Mouse (Mus musculus): Measurements from ENCODE around the gene Klf16. TPM values are rescaled to one million over a fixed set of nuclear protein-coding genes. Genes with fewer than 3 reads are reported as not detected.

Gene Klf16
- polyA plus RNA-seq, 1 experiment from 2014 or later: 9.9 TPM

- Histone ChIP-seq H3K27ac (no peak overlapping the region), H3K4me3 (no peak overlapping the region), H3K9ac (no peak overlapping the region), H3K4me2 (no peak overlapping the region), H3K9me3 (0 out of 2 replicates have a peak, but pooled peaks cover 2% of the 10 kb centered on the region), H3K4me1 (no peaks in the 10 kb centered on the region), H3K36me3 (no peaks in the 10 kb centered on the region), H3K27me3 (no peaks in the 10 kb centered on the region)
- ATAC-seq (ENCODE audit: insufficient number of reproducible peaks, low FRiP score, low TSS enrichment, low read depth): no peak
- WGBS: 93% methylated on average over 7 of the region's 7 CpGs
Observed at GRCm38 (mm10) chr10:80523299-80523698, 53.8 kb downstream of the Klf16 start.

GRCm38 (mm10) chr10:80519287-80519686 lies 57.8 kb downstream of the Klf16 start:
- H3K9me3 ChIP-seq: 0 out of 2 replicates have a peak, but pooled peaks cover 2% of the 10 kb centered on the region
- H3K36me3 ChIP-seq: no peaks in the 10 kb centered on the region
- no peak for ATAC-seq (ENCODE audit: insufficient number of reproducible peaks, low FRiP score, low TSS enrichment, low read depth)
- H3K27me3 ChIP-seq: peaks cover 24% of the 10 kb centered on the region
- H3K4me1 ChIP-seq: peaks cover under 1% of the 10 kb centered on the region; the same call in 1 of the 2 replicates
- 83% methylated on average over 2 of the region's 2 CpGs for WGBS
- H3K4me3 ChIP-seq: no peak overlapping the region
- H3K9ac ChIP-seq: no peak overlapping the region
- no peak overlapping the region for H3K4me2 ChIP-seq
- H3K27ac ChIP-seq: no peak overlapping the region

Small RNA genes within 50 kb of the gene (microRNA-seq; reads per million reads assigned to microRNA genes)
- gene Mir6912: not detected

Other genes with a start within 250 kb of the Klf16 start
- gene Pcsk4, start 247.8 kb downstream of the Klf16 start, polyA plus RNA-seq (2015; fragmentation: Nextera tagmentation; extraction: Ambion mirVana): 4.3 and 5.0 TPM in 2 replicates
- gene Reep6, start 247.4 kb downstream of the Klf16 start, polyA plus RNA-seq (2015; fragmentation: Nextera tagmentation; extraction: Ambion mirVana): 13.8 and 16.1 TPM in 2 replicates
- 11.9 and 13.8 TPM in 2 replicates for gene Adamtsl5, start 228.9 kb downstream of the Klf16 start, polyA plus RNA-seq (2015; fragmentation: Nextera tagmentation; extraction: Ambion mirVana)
- 0.91 and 0.99 TPM in 2 replicates for gene Plk5, start 220.9 kb downstream of the Klf16 start, polyA plus RNA-seq (2015; fragmentation: Nextera tagmentation; extraction: Ambion mirVana)
- gene Mex3d, start 189.7 kb downstream of the Klf16 start, polyA plus RNA-seq (2015; fragmentation: Nextera tagmentation; extraction: Ambion mirVana): 6.1 and 6.8 TPM in 2 replicates
- 218 and 219 TPM in 2 replicates for gene Mbd3, start 177.8 kb downstream of the Klf16 start, polyA plus RNA-seq (2015; fragmentation: Nextera tagmentation; extraction: Ambion mirVana)
- gene Uqcr11, start 170.5 kb downstream of the Klf16 start, polyA plus RNA-seq (2015; fragmentation: Nextera tagmentation; extraction: Ambion mirVana): 562 and 570 TPM in 2 replicates
- 94.8 and 110 TPM in 2 replicates for gene Tcf3, start 143.7 kb downstream of the Klf16 start, polyA plus RNA-seq (2015; fragmentation: Nextera tagmentation; extraction: Ambion mirVana)
- not detected in 2 replicates for gene Onecut3, start 82.5 kb downstream of the Klf16 start, polyA plus RNA-seq (2015; fragmentation: Nextera tagmentation; extraction: Ambion mirVana)
- 0.08 and 0.15 TPM in 2 replicates for gene Atp8b3, start 38.2 kb downstream of the Klf16 start, polyA plus RNA-seq (2015; fragmentation: Nextera tagmentation; extraction: Ambion mirVana)
- gene Rexo1, start 15.8 kb downstream of the Klf16 start, polyA plus RNA-seq (2015; fragmentation: Nextera tagmentation; extraction: Ambion mirVana): 21.9 and 22.5 TPM in 2 replicates
- gene Abhd17a, start 13.0 kb upstream of the Klf16 start, polyA plus RNA-seq (2015; fragmentation: Nextera tagmentation; extraction: Ambion mirVana): 97.0 and 104 TPM in 2 replicates
- gene Scamp4, start 25.6 kb upstream of the Klf16 start, polyA plus RNA-seq (2015; fragmentation: Nextera tagmentation; extraction: Ambion mirVana): 100 and 102 TPM in 2 replicates
- 6.4 and 8.0 TPM in 2 replicates for gene Adat3, start 25.6 kb upstream of the Klf16 start, polyA plus RNA-seq (2015; fragmentation: Nextera tagmentation; extraction: Ambion mirVana)
- gene Gm49322, start 28.7 kb upstream of the Klf16 start, polyA plus RNA-seq (2015; fragmentation: Nextera tagmentation; extraction: Ambion mirVana): 4.9 and 5.8 TPM in 2 replicates
- 126 and 148 TPM in 2 replicates for gene Csnk1g2, start 45.5 kb upstream of the Klf16 start, polyA plus RNA-seq (2015; fragmentation: Nextera tagmentation; extraction: Ambion mirVana)
- 54.7 and 68.2 TPM in 2 replicates for gene Btbd2, start 79.8 kb upstream of the Klf16 start, polyA plus RNA-seq (2015; fragmentation: Nextera tagmentation; extraction: Ambion mirVana)
- gene Mknk2, start 100.8 kb upstream of the Klf16 start, polyA plus RNA-seq (2015; fragmentation: Nextera tagmentation; extraction: Ambion mirVana): 90.1 and 97.5 TPM in 2 replicates
- 55.8 and 57.7 TPM in 2 replicates for gene Mob3a, start 124.7 kb upstream of the Klf16 start, polyA plus RNA-seq (2015; fragmentation: Nextera tagmentation; extraction: Ambion mirVana)
- gene Izumo4, start 124.9 kb upstream of the Klf16 start, polyA plus RNA-seq (2015; fragmentation: Nextera tagmentation; extraction: Ambion mirVana): 25.9 and 31.0 TPM in 2 replicates
- 72.3 and 75.0 TPM in 2 replicates for gene Ap3d1, start 164.9 kb upstream of the Klf16 start, polyA plus RNA-seq (2015; fragmentation: Nextera tagmentation; extraction: Ambion mirVana)
- 14.2 and 15.3 TPM in 2 replicates for gene Dot1l, start 177.9 kb upstream of the Klf16 start, polyA plus RNA-seq (2015; fragmentation: Nextera tagmentation; extraction: Ambion mirVana)
- gene Sf3a2, start 220.9 kb upstream of the Klf16 start, polyA plus RNA-seq (2015; fragmentation: Nextera tagmentation; extraction: Ambion mirVana): 59.0 and 71.7 TPM in 2 replicates
- 119 and 124 TPM in 2 replicates for gene Plekhj1, start 221.3 kb upstream of the Klf16 start, polyA plus RNA-seq (2015; fragmentation: Nextera tagmentation; extraction: Ambion mirVana)
- gene Amh, start 227.9 kb upstream of the Klf16 start, polyA plus RNA-seq (2015; fragmentation: Nextera tagmentation; extraction: Ambion mirVana): not detected in 2 replicates
- 7.5 and 26.8 TPM in 2 replicates for gene Jsrp1, start 236.2 kb upstream of the Klf16 start, polyA plus RNA-seq (2015; fragmentation: Nextera tagmentation; extraction: Ambion mirVana)
- 1,708 and 1,872 TPM in 2 replicates for gene Oaz1, start 249.3 kb upstream of the Klf16 start, polyA plus RNA-seq (2015; fragmentation: Nextera tagmentation; extraction: Ambion mirVana)

Measured in limb, embryonic 15.5 days (tissue).